Mouse (Mus musculus) erythroblast, embryonic 14.5 days (primary cell): ENCODE measurements around the gene Dock1.

Experiments
- GATA1 ChIP-seq: IDR thresholded peaks from 2 replicates; pipeline ENCODE4 v1.6.1; 2012; ENCODE audit warnings: low read length, inconsistent platforms, mixed read lengths
- TAL1 ChIP-seq: IDR thresholded peaks from 3 replicates; pipeline ENCODE4 v1.6.1; 2012; ENCODE audit warnings: low read length, inconsistent platforms, mixed read lengths

- TF ChIP-seq GATA1 (no peak), TAL1 (no peak)
Observed at GRCm38 (mm10) chr7:134794889-134795288, 124.4 kb downstream of the Dock1 start.
